Mouse (Mus musculus) thymus, postnatal 10 days (tissue): ENCODE data around the gene Trpm1.
"Not testable (repeated sequence)": the region's sequence is repeated elsewhere in the genome, so short reads cannot be mapped to it uniquely, and the experiment has no call there.

ENCODE experiments used
- DNase-seq, 2 experiments: peaks; one replicate each; pipeline ENCODE4 v3.0.0; 2021; ENCODE audit warnings: low spot score in 2 of 2

Trpm1 gene

DNA sequence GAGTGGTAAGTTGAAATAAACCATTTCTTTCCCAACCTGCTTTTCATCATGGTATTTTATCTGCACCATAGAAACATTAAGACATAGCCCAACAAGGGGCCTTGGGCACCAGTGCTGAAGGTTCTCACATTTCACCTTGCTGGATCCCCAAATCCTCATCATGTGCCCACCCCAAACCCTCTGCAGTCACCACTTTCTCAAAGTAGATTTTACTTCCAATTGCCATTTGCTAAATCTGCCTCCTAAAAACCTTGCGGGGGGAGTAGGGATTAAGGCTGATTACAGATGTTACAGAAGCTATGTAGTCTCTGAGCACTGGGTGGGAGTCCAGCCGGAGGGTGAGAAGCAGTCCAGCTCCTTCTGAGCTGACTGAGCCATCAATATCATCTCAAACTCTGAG is at the start of gene Trpm1:
Gene Trpm1 (plus strand): TSS at position 301 of the 400 bp plus-strand sequence.
- no peak for DNase-seq

GRCm38 (mm10) chr7:64122131-64122715 is 31.4 kb upstream of the Trpm1 start:
- peak in 1 of 2 experiments; percentile 39 for DNase-seq

DNA sequence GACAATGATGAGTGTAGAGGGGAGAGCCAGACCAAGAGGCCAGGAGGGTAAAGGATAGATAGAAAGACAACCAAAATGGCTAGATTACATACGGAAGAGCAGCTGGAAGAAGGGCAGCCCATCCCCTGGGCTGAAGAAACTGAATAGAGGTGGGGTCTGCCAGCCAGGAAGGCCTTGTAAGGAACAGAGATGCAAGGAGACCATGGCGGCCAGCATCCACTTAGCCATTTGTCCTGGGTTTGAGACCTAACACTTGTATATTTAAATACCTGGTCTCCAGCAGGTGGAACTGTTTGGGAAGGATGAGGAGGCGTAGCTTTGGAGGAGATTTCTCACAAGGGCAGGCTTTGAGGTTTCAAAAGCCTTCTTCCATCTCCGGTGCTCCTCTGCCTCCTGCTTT is 29.9 kb upstream of the Trpm1 start:
- DNase-seq = peak in 1 of 2 experiments; percentile 2

- not testable (repeated sequence) for DNase-seq
Observed at GRCm38 (mm10) chr7:64125994-64126393, 27.6 kb upstream of the Trpm1 start.

DNA sequence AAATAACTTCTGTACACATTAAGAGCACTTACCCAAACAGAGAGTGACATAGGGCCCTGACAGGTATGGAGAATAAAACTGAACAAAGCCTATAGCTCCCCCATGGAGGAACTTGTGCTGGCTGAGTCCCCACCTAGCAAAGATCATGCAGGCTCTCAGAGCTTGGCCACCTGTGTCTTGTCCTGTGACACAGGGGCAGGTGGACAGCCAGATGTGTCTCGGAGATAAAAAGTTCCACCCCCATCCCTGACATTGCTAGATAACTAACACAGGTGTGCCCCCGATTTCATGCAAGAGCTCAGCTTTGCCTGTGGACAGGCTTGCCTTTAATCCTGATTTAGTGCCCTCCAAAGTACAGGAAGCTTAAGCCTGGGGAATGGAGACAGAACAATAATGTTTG is 13.8 kb upstream of the Trpm1 start:
- peak in 1 of 2 experiments; percentile 51 for DNase-seq

GRCm38 (mm10) chr7:64141301-64142032 is 12.2 kb upstream of the Trpm1 start:
- DNase-seq = no peak

DNA sequence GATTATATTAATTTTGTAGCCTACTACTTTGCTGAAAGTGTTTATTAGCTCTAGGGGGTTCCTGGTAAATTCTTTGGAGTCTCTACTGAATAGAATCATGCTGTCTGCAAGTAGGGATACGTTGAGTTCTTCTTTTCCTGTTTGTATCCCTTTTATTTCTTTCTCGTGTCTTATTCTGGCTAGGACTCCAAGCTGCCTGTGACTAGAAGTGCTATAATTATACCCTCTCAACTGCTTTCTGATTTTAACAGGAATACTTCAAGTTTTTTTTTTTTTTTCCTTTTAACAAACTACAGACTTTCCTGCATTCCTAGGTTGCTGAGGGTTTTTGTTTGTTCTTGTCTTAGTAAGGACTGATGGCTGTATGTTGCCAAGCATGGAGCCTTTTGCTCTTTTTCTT is 4.3 kb upstream of the Trpm1 start:
- no peak for DNase-seq

- DNase-seq = no peak
Observed at GRCm38 (mm10) chr7:64149747-64150146, 3.9 kb upstream of the Trpm1 start.

DNA sequence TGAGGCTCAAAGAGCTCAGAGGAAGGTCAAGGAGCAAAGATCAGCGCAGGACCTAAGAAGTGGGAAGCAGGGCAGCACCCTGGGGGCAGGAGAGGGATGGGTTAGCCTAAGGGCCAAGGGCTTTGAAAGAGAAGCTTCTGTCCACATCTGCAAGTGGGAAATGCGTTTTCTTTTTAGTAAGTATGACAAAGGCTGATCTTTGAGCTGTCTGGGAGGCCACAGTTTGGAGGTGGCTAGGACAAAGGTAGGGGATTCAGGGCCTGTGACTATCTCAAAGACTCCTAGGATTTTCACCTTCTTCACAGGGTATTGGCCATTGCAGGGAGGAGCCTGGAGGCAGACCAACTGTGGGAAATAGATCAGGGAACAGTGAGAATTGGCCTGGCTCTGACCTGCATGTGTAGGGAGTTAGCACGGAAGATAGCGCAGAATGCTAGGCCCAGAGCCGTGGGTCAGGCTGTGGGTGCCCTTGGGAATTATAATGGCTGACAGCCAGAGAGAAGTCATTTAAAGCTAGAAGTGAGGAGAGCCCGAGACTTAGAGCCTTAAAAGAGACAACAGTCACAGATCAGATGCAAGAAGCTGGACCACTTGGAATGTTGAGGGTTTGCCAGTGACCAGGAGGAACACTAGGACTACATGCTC is 3.1 kb upstream of the Trpm1 start:
- no peak for DNase-seq

GRCm38 (mm10) chr7:64155226-64155625 is 1.6 kb downstream of the Trpm1 start:
- no peak for DNase-seq

- DNase-seq = no peak
Observed at GRCm38 (mm10) chr7:64155687-64156086, 2.1 kb downstream of the Trpm1 start.

GRCm38 (mm10) chr7:64156271-64156911 is 2.8 kb downstream of the Trpm1 start:
- DNase-seq = no peak

DNA sequence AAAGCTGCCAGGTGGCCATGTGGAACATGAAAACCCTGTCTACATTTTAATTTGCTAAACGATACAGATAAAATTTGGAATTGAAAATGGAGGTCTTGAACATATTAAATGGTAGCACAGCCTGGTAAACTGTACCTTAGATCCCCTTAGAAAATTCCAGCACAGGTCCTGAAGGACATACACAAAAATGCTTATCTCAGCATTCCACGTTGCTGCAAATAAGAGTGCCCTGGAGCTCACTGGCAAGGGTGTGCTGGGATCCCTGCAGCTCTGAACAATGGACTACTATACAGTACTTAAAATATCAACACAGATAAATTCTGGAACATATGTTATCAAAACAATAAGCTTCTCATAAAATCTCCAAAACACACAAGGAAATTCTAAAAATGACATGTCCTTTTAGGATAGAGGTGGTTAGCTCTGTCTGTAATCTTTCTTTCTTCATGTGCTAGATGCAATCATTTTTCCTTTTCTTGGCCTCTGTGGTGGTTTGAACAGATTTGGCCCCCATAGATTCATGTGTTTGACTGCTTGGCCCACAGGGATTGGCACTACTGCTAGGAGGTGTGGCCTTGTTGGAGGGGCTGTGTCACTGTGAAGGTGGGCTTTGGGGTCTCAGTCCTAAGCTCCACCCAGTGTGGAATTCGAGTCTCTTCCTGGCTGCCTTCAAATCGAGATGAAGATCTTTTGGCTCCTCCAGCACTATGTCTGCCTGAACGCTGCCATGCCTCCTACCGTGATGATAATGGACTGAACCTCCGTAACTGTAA is 3.5 kb downstream of the Trpm1 start:
- DNase-seq = no peak

GRCm38 (mm10) chr7:64158281-64159055 is 4.8 kb downstream of the Trpm1 start:
- DNase-seq = peak; percentile 75 to 77

DNA sequence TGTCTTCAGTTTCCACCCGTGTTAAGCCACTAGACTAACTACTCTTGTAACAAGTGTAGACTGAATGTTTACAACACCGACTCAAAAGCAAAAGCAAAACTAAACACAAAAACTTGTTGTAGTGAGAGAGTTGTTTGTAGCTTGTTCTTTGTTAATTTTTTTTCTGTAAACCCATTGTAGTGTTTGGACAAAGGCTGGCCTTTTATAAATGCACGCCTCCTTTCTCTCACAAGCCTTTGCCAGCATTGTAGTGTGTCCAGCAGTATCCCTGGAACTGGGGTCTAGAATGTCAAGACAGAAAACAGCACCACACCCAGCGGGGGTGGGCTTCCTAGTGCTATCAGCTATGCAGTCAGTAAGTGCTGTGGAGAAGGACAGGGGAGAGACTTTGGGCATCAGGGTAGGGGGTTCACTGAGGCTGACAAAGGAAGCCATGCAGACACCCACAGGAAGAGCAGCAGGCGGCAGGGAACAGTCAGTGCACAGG is 5.5 kb downstream of the Trpm1 start:
- no peak for DNase-seq

DNA sequence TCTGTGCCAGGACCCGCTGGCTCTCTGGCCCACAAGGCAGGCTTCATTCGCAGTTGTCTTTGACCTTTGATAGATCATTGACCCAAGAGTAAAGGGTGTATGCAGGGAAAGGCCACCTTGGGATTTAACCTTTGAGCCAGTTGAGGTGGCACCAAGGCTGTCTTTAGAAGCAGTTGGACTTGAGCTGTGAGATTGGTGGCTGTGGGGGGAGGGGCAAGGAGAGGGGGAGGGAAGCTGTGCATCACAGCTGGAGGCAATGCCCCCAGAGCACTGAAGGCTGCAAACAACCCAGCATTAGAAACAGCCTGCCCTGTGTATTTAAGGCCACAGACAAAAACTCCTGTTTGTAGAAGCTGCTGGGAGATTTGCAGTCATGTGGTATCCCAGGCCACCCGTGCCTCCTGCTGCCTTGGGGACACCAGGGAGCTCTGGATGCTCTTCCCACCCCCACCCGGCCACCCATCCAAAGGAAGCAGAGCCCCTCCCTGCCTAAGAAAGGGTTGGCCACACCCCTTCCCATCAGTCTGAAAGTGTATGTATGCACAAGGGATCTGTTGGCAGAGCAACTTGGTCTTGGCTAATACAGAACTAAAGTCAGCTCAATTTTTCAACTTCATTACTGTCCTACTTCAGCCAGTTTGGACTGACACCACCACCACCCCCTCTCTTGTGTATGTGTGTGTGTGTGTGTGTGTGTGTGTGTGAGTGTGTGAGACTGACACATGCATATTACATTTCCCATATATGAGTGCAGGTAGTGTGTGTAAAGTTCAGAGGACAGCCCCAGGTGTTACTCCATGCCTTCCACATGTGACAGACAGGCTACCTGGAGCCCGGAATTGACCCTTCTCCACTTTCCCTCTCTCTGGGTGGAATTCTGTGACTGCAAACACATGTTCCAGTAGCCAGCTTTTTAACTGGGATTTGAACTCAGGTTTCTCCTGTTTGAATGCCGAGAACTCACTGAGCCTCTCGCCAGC is 6.3 kb downstream of the Trpm1 start:
- DNase-seq = peak in 1 of 2 experiments; percentile 65

DNA sequence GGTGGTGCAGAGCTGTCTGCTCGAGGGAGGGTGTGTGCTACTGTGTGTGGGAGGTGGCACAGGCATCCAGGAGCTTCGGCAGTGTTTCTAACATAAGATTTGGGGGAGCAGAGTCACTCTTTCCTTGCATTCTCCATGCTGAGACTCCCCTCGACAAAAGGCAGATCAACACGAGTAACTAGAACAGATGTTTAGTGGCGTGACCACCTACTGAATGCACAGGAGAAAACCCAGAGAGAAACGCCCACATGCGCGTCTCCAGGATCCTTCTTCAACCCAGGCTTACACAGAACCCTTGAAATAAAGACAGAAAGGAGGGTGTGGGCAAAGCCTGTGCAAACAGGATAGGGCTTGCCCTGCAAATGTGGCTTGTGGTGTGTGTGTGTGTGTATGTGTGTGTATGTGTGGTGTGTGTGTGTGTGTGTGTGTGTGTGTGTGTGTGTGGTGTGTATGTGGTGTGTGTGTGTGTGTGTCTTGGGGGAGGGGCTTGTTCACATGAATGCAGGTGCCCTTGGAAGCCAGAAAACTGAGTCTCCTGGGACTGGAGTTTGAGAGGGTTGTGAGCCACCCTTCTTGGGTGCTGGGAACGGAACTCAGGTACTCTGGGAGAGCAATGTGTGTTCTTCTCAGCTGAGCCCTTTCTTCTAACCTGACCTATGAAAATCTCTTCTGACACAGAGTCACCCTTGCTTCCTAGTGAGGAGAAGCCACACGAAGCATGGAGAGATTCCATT is 7.3 kb downstream of the Trpm1 start:
- DNase-seq = peak in 1 of 2 experiments; percentile 45

DNA sequence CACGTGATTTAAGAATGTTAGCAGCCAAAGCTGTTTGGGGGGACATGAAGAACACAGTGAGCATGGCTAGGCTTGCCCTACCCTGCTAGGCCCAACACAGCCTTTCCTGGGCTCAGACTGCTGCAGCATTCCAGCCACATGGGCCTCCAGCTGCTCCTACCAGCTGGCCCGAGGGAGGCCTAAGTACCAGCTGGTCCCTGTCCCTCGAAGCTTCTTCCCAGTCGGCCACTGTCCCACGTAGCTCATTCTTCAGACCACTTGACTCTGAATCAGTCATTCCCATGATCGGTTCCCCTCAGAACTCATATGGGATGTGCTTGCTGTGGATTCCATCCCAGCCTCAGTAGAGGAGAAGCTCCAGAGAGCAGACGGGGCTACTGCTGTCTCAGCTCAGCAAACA is 8.4 kb downstream of the Trpm1 start:
- DNase-seq = no peak

GRCm38 (mm10) chr7:64163086-64163485 is 9.5 kb downstream of the Trpm1 start:
- DNase-seq = no peak
